Mouse (Mus musculus): ENCODE measurements around the gene Gfpt2.

DNA sequence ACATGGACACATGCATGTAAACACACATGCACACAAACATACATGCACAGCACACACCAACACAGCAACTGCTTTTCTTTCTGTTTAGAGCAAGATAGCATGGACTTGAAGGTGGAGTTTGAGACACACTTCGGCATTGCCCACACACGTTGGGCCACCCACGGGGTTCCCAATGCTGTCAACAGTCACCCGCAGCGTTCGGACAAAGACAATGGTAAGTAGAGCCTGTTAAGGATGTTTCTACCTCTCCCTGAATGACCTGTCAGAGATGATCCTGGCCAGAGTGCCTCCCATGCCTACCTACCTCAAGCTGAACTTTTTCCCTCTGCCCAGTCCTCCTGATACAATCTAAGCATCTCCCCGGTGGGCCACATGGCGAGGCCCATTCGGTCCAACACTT lies 15.0 kb downstream of the Gfpt2 start:
- no peak for TF ChIP-seq CHD2 (IDR thresholded peaks at IDR 0.05; ENCODE audit: low read length)
- TF ChIP-seq POLR2A (IDR thresholded peaks at IDR 0.05; ENCODE audit: low read depth, low read length): no peak
- no peak for TF ChIP-seq CTCF (conservative IDR thresholded peaks at IDR 0.05 in 1 of 2, IDR thresholded peaks at IDR 0.05 in 1 of 2; ENCODE audit: low read depth in 2 of 2, low read length in 2 of 2)
- no peak for TF ChIP-seq ZNF384 (IDR thresholded peaks at IDR 0.05; ENCODE audit: low read depth, low read length)
- no peak for TF ChIP-seq USF2 (conservative IDR thresholded peaks at IDR 0.05; ENCODE audit: low read depth, low read length)
- TF ChIP-seq HCFC1 (IDR thresholded peaks at IDR 0.05; ENCODE audit: low read depth, low read length): no peak
- no peak for TF ChIP-seq ZC3H11A (IDR thresholded peaks at IDR 0.05; ENCODE audit: low read depth, low read length)
- TF ChIP-seq TCF12 (IDR thresholded peaks at IDR 0.05; ENCODE audit: low read depth, low read length): no peak
- no peak for TF ChIP-seq ETS1 (conservative IDR thresholded peaks at IDR 0.05; ENCODE audit: low read depth, low read length)
- no peak for TF ChIP-seq E2F4 (IDR thresholded peaks at IDR 0.05; ENCODE audit: insufficient replicate concordance, low read depth, low read length)
- TF ChIP-seq MAX (IDR thresholded peaks at IDR 0.05; ENCODE audit: low read length): no peak
- no peak for TF ChIP-seq BHLHE40 (IDR thresholded peaks at IDR 0.05; ENCODE audit: low read depth, low read length)
- TF ChIP-seq KAT2A (IDR thresholded peaks at IDR 0.05; ENCODE audit: insufficient replicate concordance, low read length): no peak

All from CH12.LX (cell line).